Mouse (Mus musculus) liver, adult 2 months (tissue): ENCODE measurements around the gene Gng7. TPM values are rescaled to one million over a fixed set of nuclear protein-coding genes. Genes with fewer than 3 reads are reported as not detected.
A peak's percentile ranks its signal among the peaks of the same experiment; 100 is the strongest.
"Not testable (repeated sequence)": the region's sequence is repeated elsewhere in the genome, so short reads cannot be mapped to it uniquely, and the experiment has no call there.

Experiments used
- DNase-seq: peaks from one replicate; pipeline ENCODE4 v3.0.0-alpha.2; 2011; ENCODE audit warnings: low read depth, low spot score; ENCODE audit errors: extremely low read depth
- H3K27ac ChIP-seq: fragments of 200-500 bp; replicated peaks from 2 replicates; pipeline ENCODE4 v1.5.1; 2012; ENCODE audit warnings: low read depth, mild to moderate bottlenecking, control low read depth, inconsistent platforms, low read length; ENCODE audit not compliant: insufficient read depth
- H3K27me3 ChIP-seq: fragments of 200-500 bp; 2 replicates; pipeline ENCODE4 v1.6.1; 2012; ENCODE audit warnings: mild to moderate bottlenecking, moderate library complexity, low read length, inconsistent platforms; ENCODE audit not compliant: control insufficient read depth, insufficient read depth
- H3K36me3 ChIP-seq: fragments of 200-500 bp; 2 replicates; pipeline ENCODE4 v1.6.1; 2012; ENCODE audit warnings: low read length, inconsistent platforms; ENCODE audit not compliant: control insufficient read depth, insufficient read depth
- H3K4me1 ChIP-seq: fragments of 200-500 bp; 2 replicates; pipeline ENCODE4 v1.6.1; 2011; ENCODE audit warnings: low read length; ENCODE audit not compliant: control insufficient read depth, insufficient read depth
- H3K4me3 ChIP-seq: fragments of 200-500 bp; 2 replicates; pipeline ENCODE4 v1.5.1; 2011; ENCODE audit warnings: low read depth, mild to moderate bottlenecking, control low read depth, low read length, moderate library complexity; ENCODE audit not compliant: insufficient read depth
- H3K79me2 ChIP-seq: fragments of 200-500 bp; 2 replicates; pipeline ENCODE4 v1.6.1; 2012; ENCODE audit warnings: inconsistent platforms, mild to moderate bottlenecking, low read length, moderate library complexity; ENCODE audit not compliant: control insufficient read depth, insufficient read depth
- H3K9ac ChIP-seq: fragments of 200-500 bp; 2 replicates; pipeline ENCODE4 v1.6.1; 2012; ENCODE audit warnings: low read depth, mild to moderate bottlenecking, control low read depth, inconsistent platforms, low read length
- CTCF ChIP-seq: fragments of 200-500 bp; IDR thresholded peaks from 2 replicates; pipeline ENCODE4 v1.5.1; 2011; ENCODE audit warnings: low read depth, low read length, control low read depth
- POLR2A ChIP-seq: fragments of 200-500 bp; IDR thresholded peaks from 2 replicates; pipeline ENCODE4 v1.6.1; 2011; ENCODE audit warnings: low read length, control low read depth; ENCODE audit not compliant: insufficient read depth; ENCODE audit errors: extremely low read depth
- WGBS: fragments of 180-500 bp; shearing (Covaris S2); methylation state at CpG from one replicate; pipeline ENCODE4 v1.1.7; 2018; 5-methylcytosine and 5-hydroxymethylcytosine counted together
- polyA plus RNA-seq: library from polyadenylated mRNA; depleted of rRNA; stranded (reverse); fragments of >200 nt; gene quantifications from 2 replicates; pipeline ENCODE4 v1.2.3, GENCODE M21; 2012
- total RNA-seq: library from RNA; depleted of rRNA; stranded (reverse); fragments of >200 nt; gene quantifications from 2 replicates; pipeline ENCODE4 v1.2.3, GENCODE M21; 2014

Gng7 gene
- total and polyA plus RNA-seq, 2 experiments, result 0.09 to 0.65 TPM

DNA sequence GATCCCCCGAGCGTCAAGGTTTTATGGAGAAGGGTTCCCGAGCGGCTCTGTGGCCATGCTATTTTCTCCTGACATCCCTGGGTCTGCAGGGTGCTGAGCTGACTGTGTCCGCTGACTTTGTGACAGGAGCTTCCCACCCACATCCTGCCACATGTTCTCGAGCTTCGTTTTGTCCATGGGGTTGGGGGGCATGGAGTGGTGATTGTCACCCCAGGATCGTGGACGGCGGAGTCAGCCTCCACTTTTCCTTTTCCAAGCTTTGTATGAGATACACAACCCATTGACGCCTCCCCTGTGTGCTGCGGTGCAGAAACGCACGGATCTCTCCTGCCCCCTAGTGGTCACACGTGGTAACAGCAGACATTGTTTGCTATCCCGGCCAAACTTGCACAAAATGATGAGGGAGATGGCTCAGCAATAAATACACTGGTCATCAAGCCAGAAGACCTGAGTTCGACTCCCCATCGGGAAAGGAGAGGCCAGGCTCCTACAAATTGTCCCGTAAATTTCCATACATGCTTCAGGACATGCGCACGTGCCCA, 19.6 kb downstream of the Gng7 start:
- Histone ChIP-seq H3K9ac (no peak overlapping the region), H3K36me3 (no peaks in the 10 kb centered on the region), H3K4me1 (peaks cover 2% of the 10 kb centered on the region; the same call in 1 of the 2 replicates), H3K27me3 (no peaks in the 10 kb centered on the region), H3K27ac (no peak overlapping the region), H3K79me2 (no peaks in the 10 kb centered on the region), H3K4me3 (no peak overlapping the region)
- TF ChIP-seq POLR2A (no peak), CTCF (peak; percentile 99)
- DNase-seq, result peak; percentile 44
- WGBS, result 14% methylated on average over 21 of the region's 21 CpGs

GRCm38 (mm10) chr10:80994621-80995020, 20.1 kb downstream of the Gng7 start:
- TF ChIP-seq POLR2A, result no peak
- no peak for TF ChIP-seq CTCF
- WGBS, result 43% methylated on average over 4 of the region's 4 CpGs
- no peak overlapping the region for H3K27ac ChIP-seq

DNA sequence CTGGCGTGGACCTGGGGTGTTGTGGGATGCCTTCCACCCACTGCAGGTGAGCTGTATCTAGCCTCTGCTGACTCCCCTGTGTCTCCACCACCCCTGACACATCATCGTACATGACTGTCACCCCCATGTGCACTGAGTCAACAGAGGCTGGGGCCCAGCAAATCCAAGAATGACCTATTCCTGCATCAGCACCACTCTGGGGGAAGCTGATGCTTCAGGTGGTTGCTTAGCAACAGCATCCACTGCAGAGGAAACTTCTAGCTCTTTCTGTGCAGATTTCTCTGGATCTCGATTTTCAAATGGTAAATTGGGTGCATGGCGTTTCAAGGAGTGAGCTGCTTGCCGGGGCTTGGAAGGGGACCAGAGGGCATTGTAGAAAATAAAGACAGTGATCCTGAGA, 21.5 kb downstream of the Gng7 start:
- Histone ChIP-seq H3K27me3 (no peaks in the 10 kb centered on the region), H3K4me3 (no peak overlapping the region), H3K4me1 (no peaks in the 10 kb centered on the region), H3K36me3 (no peaks in the 10 kb centered on the region), H3K79me2 (no peaks in the 10 kb centered on the region), H3K9ac (no peak overlapping the region), H3K27ac (no peak overlapping the region)
- no peak for DNase-seq
- WGBS, result 83% methylated on average over 5 of the region's 5 CpGs
- no peak for TF ChIP-seq CTCF
- TF ChIP-seq POLR2A, result no peak

More at GRCm38 (mm10) chr10:80994621-80995020, 20.1 kb downstream of the Gng7 start:
- no peak for DNase-seq
- no peaks in the 10 kb centered on the region for H3K36me3 ChIP-seq
- H3K9ac ChIP-seq, result no peak overlapping the region
- no peaks in the 10 kb centered on the region for H3K27me3 ChIP-seq
- no peaks in the 10 kb centered on the region for H3K4me1 ChIP-seq
- H3K4me3 ChIP-seq, result no peak overlapping the region
- H3K79me2 ChIP-seq, result no peaks in the 10 kb centered on the region

DNA sequence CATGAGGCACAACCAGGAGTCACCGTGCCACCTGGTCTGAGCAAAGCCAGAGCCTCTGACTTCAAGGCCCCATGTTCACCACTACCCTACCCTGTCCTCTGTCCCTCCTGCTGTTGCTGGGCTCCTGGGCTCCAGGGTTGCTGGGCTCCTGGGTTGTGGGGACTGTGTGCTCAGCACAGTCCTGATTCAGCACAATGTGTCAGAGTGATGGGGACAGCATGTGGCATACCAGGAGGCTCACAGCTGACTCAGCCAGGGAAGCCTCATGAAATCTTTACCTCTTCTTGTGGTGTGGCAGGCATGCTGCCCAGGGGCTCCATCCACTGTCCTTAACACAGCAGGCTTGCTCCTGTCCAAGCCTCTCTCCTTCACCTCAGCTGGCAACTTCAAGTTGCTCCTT, 22.8 kb downstream of the Gng7 start:
- WGBS, result 81% methylated on average over 1 of the region's 1 CpGs
- H3K9ac ChIP-seq, result no peak overlapping the region
- H3K4me1 ChIP-seq, result peaks cover 2% of the 10 kb centered on the region; the same call in 1 of the 2 replicates
- H3K79me2 ChIP-seq, result no peaks in the 10 kb centered on the region
- no peaks in the 10 kb centered on the region for H3K27me3 ChIP-seq
- H3K36me3 ChIP-seq, result no peaks in the 10 kb centered on the region
- no peak overlapping the region for H3K27ac ChIP-seq
- H3K4me3 ChIP-seq, result no peak overlapping the region
- TF ChIP-seq POLR2A (no peak), CTCF (no peak)
- no peak for DNase-seq

DNA sequence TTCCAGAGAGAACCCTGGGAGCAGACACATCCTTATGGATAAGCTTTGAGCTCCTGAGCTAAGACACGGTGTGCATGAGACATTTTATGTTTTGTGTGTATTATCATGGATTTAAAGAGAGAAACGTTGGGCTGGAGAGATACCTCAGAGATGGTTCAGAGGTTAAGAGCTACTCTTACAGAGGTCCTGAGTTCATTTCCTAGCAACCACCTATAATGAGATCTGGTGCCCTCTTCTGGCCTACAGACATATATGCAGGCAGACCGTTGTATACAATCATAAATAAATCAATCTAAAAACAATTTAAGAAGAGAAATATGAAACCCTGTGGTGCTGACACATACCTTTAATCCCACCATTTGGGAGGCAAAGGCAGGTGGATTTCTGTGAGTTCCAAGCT, 23.7 kb downstream of the Gng7 start:
- Histone ChIP-seq H3K79me2 (no peaks in the 10 kb centered on the region), H3K36me3 (no peaks in the 10 kb centered on the region), H3K27me3 (no peaks in the 10 kb centered on the region), H3K4me1 (peaks cover 5% of the 10 kb centered on the region), H3K9ac (no peak overlapping the region), H3K27ac (no peak overlapping the region), H3K4me3 (no peak overlapping the region)
- peak; percentile 37 for DNase-seq
- WGBS, result 14% methylated on average over 3 of the region's 3 CpGs
- TF ChIP-seq CTCF (peak; percentile 23; the same call in 1 of the 2 replicates), POLR2A (no peak)

DNA sequence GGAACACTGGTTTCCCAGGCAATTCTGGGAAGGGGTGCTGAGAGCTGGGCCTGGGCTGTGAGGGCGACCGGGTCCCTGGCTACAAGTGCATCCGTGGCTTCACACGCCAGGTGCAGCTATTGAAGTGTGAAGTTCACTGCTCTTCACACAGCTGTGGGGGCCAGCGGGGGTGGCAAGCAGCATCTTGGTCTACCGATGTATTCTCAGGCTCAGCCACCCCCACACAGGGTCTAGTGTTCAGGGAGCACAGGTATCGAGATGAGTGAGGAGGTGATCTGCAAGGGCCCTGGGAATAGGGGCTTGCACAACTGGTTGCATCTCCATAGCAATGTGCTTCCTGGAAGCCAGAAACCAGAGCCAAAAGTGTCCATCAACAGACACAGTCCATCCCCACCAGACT, 24.3 kb downstream of the Gng7 start:
- H3K27me3 ChIP-seq, result no peaks in the 10 kb centered on the region
- WGBS, result 81% methylated on average over 7 of the region's 7 CpGs
- TF ChIP-seq POLR2A, result no peak
- TF ChIP-seq CTCF, result no peak
- H3K27ac ChIP-seq, result no peak overlapping the region
- peaks cover 5% of the 10 kb centered on the region for H3K4me1 ChIP-seq
- no peak overlapping the region for H3K9ac ChIP-seq
- no peaks in the 10 kb centered on the region for H3K36me3 ChIP-seq
- H3K79me2 ChIP-seq, result no peaks in the 10 kb centered on the region
- no peak for DNase-seq
- H3K4me3 ChIP-seq, result no peak overlapping the region

DNA sequence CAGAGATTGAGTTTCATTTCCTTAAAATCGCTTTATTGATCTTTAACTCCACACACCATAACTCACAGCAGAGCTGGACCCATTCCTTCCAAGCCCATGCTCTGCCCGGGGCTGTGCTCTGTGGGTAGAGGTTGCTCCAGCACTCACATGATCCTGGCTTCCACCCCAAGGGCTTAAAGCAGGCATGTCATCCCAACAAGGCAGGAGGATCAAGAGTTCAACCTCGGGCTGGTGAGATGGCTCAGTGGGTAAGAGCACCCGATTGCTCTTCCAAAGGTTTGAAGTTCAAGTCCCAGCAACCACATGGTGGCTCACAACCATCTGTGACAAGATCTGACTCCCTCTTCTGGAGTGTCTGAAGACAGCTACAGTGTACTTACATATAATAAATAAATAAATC, 24.9 kb downstream of the Gng7 start:
- not testable (repeated sequence) for H3K36me3 ChIP-seq, H3K4me3 ChIP-seq, H3K27ac ChIP-seq, H3K27me3 ChIP-seq, H3K79me2 ChIP-seq, H3K9ac ChIP-seq, H3K4me1 ChIP-seq, DNase-seq
- 45% methylated on average over 4 of the region's 4 CpGs for WGBS
